Mouse (Mus musculus): ENCODE measurements around the gene Nos1ap. TPM values are rescaled to one million over a fixed set of nuclear protein-coding genes. Genes with fewer than 3 reads are reported as not detected.
A peak's percentile ranks its signal among the peaks of the same experiment; 100 is the strongest.

Gene Nos1ap
- total RNA-seq, 1 experiment from 2014 or later, result 9.5 TPM

GRCm38 (mm10) chr1:170431312-170431711 is 158.3 kb downstream of the Nos1ap start:
- ATAC-seq (replicated peaks; ENCODE audit: low read depth, poor library complexity, severe bottlenecking), result no peak

GRCm38 (mm10) chr1:170430660-170431059 is 159.0 kb downstream of the Nos1ap start:
- ATAC-seq (replicated peaks; ENCODE audit: low read depth, poor library complexity, severe bottlenecking), result no peak

DNA sequence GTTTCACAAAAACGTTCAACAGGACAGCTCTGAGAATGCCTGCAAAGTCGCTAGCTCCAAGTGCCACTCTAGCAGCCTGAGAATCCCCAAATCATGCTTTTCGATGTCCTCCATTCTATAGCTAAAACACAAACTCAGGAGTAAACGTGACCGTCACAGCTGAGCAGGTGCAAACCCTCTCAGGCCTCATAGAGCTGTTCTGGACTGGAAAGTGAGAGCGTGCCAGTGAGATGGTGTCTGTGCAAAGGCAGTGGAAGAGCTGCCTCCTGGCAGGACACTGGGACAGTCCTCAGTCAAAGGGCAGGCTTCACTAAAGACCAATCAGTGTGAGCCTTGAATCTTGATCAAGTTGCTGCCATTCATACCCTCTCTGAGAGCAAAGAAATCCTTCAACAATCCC is 160.0 kb downstream of the Nos1ap start:
- no peak for ATAC-seq (replicated peaks; ENCODE audit: low read depth, poor library complexity, severe bottlenecking)

GRCm38 (mm10) chr1:170428141-170428540 is 161.5 kb downstream of the Nos1ap start:
- no peak for ATAC-seq (replicated peaks; ENCODE audit: low read depth, poor library complexity, severe bottlenecking)

- no peak for ATAC-seq (replicated peaks; ENCODE audit: low read depth, poor library complexity, severe bottlenecking)
These were observed 165.3 kb downstream of the Nos1ap start for GRCm38 (mm10) chr1:170424258-170424889.

DNA sequence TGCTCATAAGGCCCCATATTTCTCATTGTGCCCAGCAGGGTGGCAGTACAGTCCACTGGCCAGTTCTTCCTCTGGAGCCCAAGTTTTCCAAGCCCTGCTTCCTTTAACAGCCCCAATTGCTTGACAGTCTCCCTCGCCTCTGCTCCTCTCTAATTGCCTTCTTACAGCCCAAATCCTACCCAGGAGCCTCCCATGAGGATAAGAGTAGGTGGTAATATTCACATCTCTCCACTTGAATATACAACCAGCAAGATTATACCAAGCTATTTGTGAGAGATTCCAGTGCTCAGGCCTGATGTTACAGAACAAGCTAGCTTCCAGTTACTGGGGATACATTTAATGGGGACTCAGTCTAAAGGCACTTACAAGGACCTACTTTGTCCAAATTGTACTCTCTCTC is 166.6 kb downstream of the Nos1ap start:
- no peak for ATAC-seq (replicated peaks; ENCODE audit: low read depth, poor library complexity, severe bottlenecking)

DNA sequence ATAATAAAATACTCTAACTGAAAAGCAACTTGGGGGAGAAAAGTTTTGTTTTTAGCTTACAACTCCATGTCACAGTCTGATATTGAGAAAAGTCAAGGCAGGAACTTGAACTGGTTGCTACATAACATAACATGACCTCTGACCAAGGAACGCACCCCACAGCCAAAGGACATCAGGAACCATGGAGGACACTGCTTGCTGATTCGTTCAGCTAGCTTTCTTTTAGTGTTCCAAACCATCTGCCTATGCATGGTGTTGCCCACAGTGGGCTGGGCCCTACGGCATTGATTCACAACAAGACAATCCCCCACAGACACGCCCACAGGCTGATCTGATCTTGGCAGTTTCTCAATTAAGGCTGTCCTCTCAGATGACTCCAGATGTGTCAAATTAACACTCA is 167.5 kb downstream of the Nos1ap start:
- no peak for ATAC-seq (replicated peaks; ENCODE audit: low read depth, poor library complexity, severe bottlenecking)

DNA sequence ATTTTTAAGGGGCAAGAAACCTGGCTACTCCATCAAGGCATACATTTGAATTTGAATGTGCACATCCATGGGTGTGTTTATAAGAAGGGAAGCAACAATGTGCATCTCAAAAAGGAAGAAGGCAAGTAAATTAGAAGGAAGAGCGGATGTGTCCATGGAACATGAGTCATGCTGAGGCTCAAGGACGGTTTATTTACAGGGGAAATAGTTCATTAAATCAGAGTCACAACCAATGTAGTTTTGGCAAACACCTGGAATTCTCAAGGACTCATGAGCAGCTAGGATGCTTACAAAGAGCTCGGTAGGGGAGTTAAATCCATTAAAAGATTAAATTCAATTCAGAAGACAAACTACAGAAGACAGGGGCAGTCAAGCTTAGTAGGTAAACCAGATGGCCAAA is 169.7 kb downstream of the Nos1ap start:
- ATAC-seq (replicated peaks; ENCODE audit: low read depth, poor library complexity, severe bottlenecking), result no peak

DNA sequence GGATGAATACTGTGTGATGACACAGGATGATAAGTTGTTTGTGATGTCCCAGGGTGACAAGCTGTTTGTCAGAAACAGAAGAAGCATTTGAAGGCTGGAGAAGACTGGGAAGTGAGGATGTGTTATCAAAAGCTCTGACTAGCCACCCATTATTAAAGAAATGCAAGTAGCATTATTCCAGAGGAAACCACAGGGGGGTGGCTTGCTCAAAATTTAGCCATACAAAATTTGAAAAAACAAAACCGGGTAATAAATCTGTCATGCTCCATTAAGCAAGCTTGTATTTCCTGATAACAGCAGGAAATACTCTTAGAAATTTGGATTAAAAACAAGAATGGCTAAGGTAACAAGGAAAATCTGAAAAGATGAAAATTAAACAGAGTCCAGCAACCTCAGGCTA is 171.5 kb downstream of the Nos1ap start:
- ATAC-seq (replicated peaks; ENCODE audit: low read depth, poor library complexity, severe bottlenecking), result peak; percentile 29; the same call in 1 of the 2 replicates

- no peak for ATAC-seq (replicated peaks; ENCODE audit: low read depth, poor library complexity, severe bottlenecking)
These were observed 172.7 kb downstream of the Nos1ap start for GRCm38 (mm10) chr1:170416967-170417366.

GRCm38 (mm10) chr1:170416206-170416605 is 173.5 kb downstream of the Nos1ap start:
- no peak for ATAC-seq (replicated peaks; ENCODE audit: low read depth, poor library complexity, severe bottlenecking)

DNA sequence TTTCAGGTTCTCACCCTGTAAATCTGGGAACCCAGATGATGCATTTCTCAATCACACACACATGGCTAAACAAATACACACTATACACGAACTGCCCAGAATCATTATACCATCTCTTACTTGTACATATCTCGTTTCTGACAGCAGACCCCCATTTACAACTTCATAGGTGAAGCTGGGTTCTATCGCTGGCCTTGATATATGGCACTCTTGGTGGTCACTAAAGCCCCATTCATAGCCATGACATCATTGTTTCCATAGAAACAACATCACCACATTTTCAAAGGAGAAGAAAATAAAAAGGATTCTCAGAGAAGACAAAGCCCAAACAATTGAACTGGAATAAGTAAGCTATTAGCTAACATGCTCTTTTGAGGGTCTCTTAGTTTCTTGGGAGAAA is 174.3 kb downstream of the Nos1ap start:
- no peak for ATAC-seq (replicated peaks; ENCODE audit: low read depth, poor library complexity, severe bottlenecking)

DNA sequence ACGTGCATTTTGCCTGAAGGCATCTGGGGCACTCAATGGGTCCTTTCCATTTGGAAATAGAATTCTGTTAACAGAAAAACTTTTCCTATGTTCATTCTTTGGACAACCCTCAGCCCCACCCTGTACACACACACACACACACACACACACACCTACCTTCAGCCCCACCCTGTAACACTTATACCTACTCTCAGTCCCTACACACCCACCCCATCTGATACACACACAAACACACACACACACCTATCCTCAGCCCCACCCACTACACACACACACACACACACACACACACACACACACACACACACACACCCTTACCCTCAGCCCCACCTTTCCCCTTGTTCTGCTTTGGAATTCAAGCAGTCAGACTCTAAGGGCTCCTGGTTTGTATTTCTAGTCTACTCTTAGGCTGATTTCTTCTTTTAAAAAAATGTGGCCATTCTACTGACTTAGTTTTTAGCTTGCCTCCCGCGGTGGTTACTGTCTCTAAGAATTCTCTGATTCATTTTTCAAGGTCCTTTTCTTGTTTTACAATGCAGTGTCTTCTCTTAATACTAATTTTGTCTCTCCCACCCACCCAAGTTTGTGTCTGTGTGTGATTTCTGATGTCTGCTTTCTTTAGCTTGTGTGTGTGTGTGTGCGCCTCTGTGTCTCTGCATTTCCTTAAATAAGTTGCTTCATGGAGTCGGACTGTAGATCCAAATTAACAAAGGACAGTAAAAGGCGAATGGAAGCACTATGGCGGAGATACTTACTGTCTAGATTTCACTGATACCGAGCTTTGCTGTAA is 179.1 kb downstream of the Nos1ap start:
- no peak for ATAC-seq (replicated peaks; ENCODE audit: low read depth, poor library complexity, severe bottlenecking)

DNA sequence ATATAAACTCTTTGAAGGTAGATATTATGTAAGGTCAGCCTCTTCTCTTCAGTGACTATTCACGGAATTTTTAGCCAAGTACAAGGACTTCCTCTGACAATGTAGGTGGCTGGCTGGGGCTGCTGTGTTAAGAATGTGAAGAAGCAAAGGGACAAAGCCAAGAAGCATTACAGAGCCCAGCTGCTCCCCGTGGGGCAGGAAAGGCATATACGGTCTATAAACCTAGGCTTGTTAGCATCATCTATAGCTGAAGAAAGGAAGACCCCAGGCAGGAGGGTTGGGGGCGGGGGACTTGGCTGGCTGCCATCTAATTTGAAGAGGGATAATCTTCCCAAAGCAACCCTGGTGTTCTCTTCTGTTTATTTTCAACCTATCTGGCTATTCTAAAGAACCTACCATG is 180.6 kb downstream of the Nos1ap start:
- ATAC-seq (replicated peaks; ENCODE audit: low read depth, poor library complexity, severe bottlenecking), result no peak

GRCm38 (mm10) chr1:170406921-170407320 is 182.7 kb downstream of the Nos1ap start:
- ATAC-seq (replicated peaks; ENCODE audit: low read depth, poor library complexity, severe bottlenecking), result no peak

GRCm38 (mm10) chr1:170405152-170405551 is 184.5 kb downstream of the Nos1ap start:
- peak; percentile 64 for ATAC-seq (replicated peaks; ENCODE audit: low read depth, poor library complexity, severe bottlenecking)

DNA sequence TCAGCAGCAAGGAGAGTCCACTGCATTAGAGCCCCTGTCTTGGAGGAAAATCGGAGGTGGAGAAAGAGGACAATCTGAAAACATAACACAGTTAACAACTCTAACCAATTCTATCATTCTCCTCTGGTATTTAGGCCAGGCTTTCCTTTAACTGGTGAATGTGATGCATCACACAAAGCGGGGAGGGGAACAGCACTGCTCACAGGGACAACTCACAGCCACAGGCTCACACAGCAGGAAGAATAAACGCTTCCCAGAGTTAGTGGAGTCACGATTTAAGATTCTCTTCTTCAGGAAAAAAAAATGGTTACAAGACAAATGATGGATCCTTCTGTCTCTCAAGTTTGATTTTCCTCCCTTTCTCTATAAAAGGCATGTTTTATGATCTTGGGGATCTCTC is 187.0 kb downstream of the Nos1ap start:
- no peak for ATAC-seq (replicated peaks; ENCODE audit: low read depth, poor library complexity, severe bottlenecking)

DNA sequence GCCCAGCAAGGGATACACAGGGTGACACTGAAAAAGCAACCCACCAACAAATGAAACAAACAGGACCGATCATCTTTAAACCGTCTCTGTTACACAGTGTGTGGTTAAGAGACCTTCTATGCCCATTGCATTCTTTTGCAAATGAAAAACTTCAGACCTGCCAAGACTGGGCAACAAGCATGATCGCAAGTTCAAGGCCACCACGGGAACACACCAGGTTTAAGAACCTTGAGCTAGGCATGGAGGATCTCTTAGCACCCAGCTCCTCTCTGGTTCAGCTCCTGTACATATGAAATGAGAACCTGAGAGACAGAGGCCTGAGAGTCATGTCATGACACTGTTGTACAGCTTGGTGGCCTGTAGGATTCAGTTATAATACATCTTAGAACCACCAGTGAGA is 190.8 kb downstream of the Nos1ap start:
- ATAC-seq (replicated peaks; ENCODE audit: low read depth, poor library complexity, severe bottlenecking), result 0 out of 2 replicates have a peak, but pooled peaks have one; percentile 25

DNA sequence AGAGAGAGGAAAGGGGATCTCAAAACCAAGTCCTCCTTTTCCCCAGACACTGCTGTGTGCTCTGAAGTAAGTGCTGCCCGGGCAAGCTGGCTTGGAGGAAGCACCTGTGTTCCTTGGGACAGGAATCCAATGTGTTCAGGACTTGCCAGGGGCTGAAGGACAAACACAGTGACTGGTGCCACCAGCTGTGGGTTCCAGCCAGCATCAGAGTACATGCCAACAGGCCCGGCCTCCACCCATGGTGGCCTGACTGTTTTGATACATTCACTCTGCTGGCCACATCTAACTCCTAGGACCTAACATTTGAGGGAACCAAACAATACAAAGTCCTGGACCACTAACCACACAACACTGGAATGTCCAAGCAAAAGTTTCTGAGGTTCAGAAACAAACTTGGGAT is 194.6 kb downstream of the Nos1ap start:
- no peak for ATAC-seq (replicated peaks; ENCODE audit: low read depth, poor library complexity, severe bottlenecking)

DNA sequence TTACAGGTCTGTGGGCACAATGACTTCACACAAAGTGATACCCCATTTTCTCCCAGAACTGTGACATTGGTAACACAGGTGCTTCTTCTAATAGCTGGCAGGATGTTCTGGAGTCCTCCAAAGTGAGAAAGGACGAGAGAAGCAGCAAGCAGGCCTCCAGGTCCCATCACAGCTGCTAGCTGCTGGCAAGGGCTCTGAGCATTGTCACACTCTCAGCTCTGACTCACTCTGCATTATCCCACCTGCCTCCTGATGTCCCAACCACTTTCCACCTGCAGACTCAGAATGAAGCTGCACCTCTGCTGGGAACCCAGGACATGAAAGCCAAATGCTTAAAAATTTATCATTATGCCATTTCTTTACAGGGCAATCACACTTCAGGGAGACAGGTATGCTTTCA is 195.0 kb downstream of the Nos1ap start:
- ATAC-seq (replicated peaks; ENCODE audit: low read depth, poor library complexity, severe bottlenecking), result no peak
